Mouse (Mus musculus): ENCODE data around the gene Tcea2. TPM values are rescaled to one million over a fixed set of nuclear protein-coding genes. Genes with fewer than 3 reads are reported as not detected.

The Tcea2 gene
- total and polyA plus RNA-seq, 3 experiments, result 0.28 to 1.2 TPM; not detected in 1

DNA sequence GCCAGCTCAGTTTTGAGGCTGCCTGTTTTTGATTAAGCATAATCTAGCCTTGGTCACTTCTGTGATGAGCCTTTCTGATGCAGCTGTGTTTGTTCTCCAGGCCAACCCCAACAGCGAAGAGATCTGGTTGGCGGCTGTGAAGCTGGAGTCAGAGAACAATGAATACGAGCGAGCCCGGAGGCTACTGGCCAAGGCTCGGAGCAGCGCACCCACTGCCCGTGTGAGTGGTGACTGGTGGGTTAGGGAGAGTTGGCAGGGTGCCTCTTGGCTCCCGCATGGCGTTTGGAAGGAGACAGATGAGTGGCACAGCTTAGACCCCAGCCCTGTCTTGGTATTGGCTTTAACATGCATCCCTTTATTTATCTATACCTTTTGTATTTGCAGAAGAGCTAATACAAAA, 31.2 kb upstream of the Tcea2 start:
- Histone ChIP-seq H3K4me1 (ENCODE audit: insufficient read depth, low read depth, low read length) (no peaks in the 10 kb centered on the region), H3K27me3 (ENCODE audit: insufficient read depth, low read length) (no peaks in the 10 kb centered on the region), H3K9me3 (replicated peaks) (no peaks in the 10 kb centered on the region), H3K36me3 (replicated peaks) (peaks cover 97% of the 10 kb centered on the region), H3K4me3 (ENCODE audit: low read depth, low read length) (no peak overlapping the region)
- ATAC-seq (ENCODE audit: extremely low read depth, insufficient number of reproducible peaks, low FRiP score, poor library complexity, severe bottlenecking) (no peak), DNase-seq (ENCODE audit: low spot score) (no peak)
- TF ChIP-seq TAL1 (conservative IDR thresholded peaks at IDR 0.05; ENCODE audit: low read depth, low read length) (no peak), POLR2AphosphoS5 (IDR thresholded peaks at IDR 0.05; ENCODE audit: insufficient replicate concordance, low read depth, low read length) (no peak), CTCF (IDR thresholded peaks at IDR 0.05; ENCODE audit: low read depth, low read length) (no peak), GATA2 (IDR thresholded peaks at IDR 0.05; ENCODE audit: borderline replicate concordance, low read depth, low read length) (no peak), GATA1 (IDR thresholded peaks at IDR 0.05; ENCODE audit: borderline replicate concordance, low read length) (no peak)

DNA sequence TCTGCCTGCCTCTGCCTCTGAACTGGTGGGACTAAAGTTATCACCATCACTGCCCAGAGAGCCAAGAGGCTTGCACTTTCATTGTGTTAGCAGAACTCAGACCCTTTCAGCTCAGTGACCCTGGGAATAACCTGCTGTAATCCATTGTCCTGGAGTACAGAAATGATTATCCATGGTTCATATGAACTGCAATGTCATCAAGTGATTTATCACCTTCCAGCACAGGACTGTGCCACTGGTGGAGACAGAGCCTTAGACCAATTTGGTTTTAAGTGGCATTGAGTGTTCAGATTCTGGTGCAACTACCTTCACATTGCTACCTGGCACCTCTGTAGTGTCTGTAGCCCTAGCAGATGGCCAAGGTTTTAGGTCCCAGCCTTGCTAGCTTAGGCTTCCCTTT, 27.0 kb upstream of the Tcea2 start:
- peaks cover 97% of the 10 kb centered on the region for H3K36me3 ChIP-seq (replicated peaks)
- ATAC-seq (ENCODE audit: extremely low read depth, insufficient number of reproducible peaks, low FRiP score, poor library complexity, severe bottlenecking), result no peak
- DNase-seq (ENCODE audit: low spot score), result no peak

DNA sequence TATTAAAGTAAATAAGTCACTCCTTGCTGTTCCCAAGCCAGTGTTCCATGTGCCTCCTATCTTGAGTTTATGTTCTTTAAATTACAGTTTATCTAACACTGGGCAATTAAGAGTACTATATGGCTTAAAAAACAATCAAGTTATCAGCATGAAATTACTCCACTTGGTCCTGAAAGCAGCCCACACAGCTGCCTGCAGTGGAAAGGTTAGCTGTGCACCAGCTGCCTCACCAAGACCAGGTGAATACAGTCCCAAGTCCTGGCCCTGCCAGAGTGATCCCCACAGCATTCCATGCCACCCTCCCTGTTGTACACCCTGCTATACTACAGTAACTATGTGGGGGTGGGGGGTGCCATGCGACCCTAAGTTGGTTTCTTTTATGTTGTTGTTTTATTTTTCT, 26.6 kb upstream of the Tcea2 start:
- DNase-seq (ENCODE audit: low spot score) (no peak), ATAC-seq (ENCODE audit: extremely low read depth, insufficient number of reproducible peaks, low FRiP score, poor library complexity, severe bottlenecking) (no peak)
- peaks cover 96% of the 10 kb centered on the region for H3K36me3 ChIP-seq (replicated peaks)

More for the DNA sequence above, 27.0 kb upstream of the Tcea2 start:
- Histone ChIP-seq H3K9me3 (replicated peaks) (no peaks in the 10 kb centered on the region), H3K27me3 (ENCODE audit: insufficient read depth, low read length) (no peaks in the 10 kb centered on the region), H3K4me3 (ENCODE audit: low read depth, low read length) (no peak overlapping the region), H3K4me1 (ENCODE audit: insufficient read depth, low read depth, low read length) (no peaks in the 10 kb centered on the region)
- TF ChIP-seq TAL1 (conservative IDR thresholded peaks at IDR 0.05; ENCODE audit: low read depth, low read length) (no peak), GATA2 (IDR thresholded peaks at IDR 0.05; ENCODE audit: borderline replicate concordance, low read depth, low read length) (no peak), GATA1 (IDR thresholded peaks at IDR 0.05; ENCODE audit: borderline replicate concordance, low read length) (no peak), POLR2AphosphoS5 (IDR thresholded peaks at IDR 0.05; ENCODE audit: insufficient replicate concordance, low read depth, low read length) (no peak), CTCF (IDR thresholded peaks at IDR 0.05; ENCODE audit: low read depth, low read length) (no peak)

DNA sequence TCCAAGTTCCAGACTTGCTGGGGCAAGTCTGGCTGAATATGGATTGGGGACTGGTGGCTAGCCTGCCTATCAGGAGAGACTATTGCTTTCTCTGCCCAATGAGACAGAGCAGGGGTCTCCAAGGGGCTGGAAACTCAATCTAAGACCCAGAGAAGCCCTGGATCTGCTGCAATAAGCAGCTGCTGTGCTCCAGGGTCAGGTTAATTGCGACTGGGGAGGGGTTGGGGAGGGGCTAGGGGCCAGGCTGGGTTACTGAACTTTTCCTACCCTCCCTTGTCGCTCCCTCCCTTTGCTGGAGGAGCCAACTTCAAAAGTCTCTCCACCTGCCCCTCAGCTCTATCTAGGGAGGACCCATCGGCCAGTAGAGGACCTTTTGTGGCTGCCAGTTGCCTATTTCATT, 23.4 kb upstream of the Tcea2 start, which contains the start of gene Gm29797:
TSS of gene Gm29797 (plus strand) at position 301 of the 400 bp plus-strand sequence.
- DNase-seq (ENCODE audit: low spot score), result no peak
- Histone ChIP-seq H3K9me3 (replicated peaks) (no peaks in the 10 kb centered on the region), H3K27me3 (ENCODE audit: insufficient read depth, low read length) (no peaks in the 10 kb centered on the region), H3K4me1 (ENCODE audit: insufficient read depth, low read depth, low read length) (peaks cover 9% of the 10 kb centered on the region), H3K36me3 (replicated peaks) (peaks cover 75% of the 10 kb centered on the region), H3K4me3 (ENCODE audit: low read depth, low read length) (no peak within 1 kb of the TSS)
- no peak for ATAC-seq (ENCODE audit: extremely low read depth, insufficient number of reproducible peaks, low FRiP score, poor library complexity, severe bottlenecking)
- TF ChIP-seq GATA2 (IDR thresholded peaks at IDR 0.05; ENCODE audit: borderline replicate concordance, low read depth, low read length), result no peak
- no peak for TF ChIP-seq TAL1 (conservative IDR thresholded peaks at IDR 0.05; ENCODE audit: low read depth, low read length)
- no peak for TF ChIP-seq CTCF (IDR thresholded peaks at IDR 0.05; ENCODE audit: low read depth, low read length)
- TF ChIP-seq POLR2AphosphoS5 (IDR thresholded peaks at IDR 0.05; ENCODE audit: insufficient replicate concordance, low read depth, low read length), result no peak
- TF ChIP-seq GATA1 (IDR thresholded peaks at IDR 0.05; ENCODE audit: borderline replicate concordance, low read length), result no peak

More for the DNA sequence above, 26.6 kb upstream of the Tcea2 start:
- Histone ChIP-seq H3K4me3 (ENCODE audit: low read depth, low read length) (no peak overlapping the region), H3K4me1 (ENCODE audit: insufficient read depth, low read depth, low read length) (no peaks in the 10 kb centered on the region), H3K9me3 (replicated peaks) (no peaks in the 10 kb centered on the region), H3K27me3 (ENCODE audit: insufficient read depth, low read length) (no peaks in the 10 kb centered on the region)
- TF ChIP-seq GATA2 (IDR thresholded peaks at IDR 0.05; ENCODE audit: borderline replicate concordance, low read depth, low read length) (no peak), POLR2AphosphoS5 (IDR thresholded peaks at IDR 0.05; ENCODE audit: insufficient replicate concordance, low read depth, low read length) (no peak), CTCF (IDR thresholded peaks at IDR 0.05; ENCODE audit: low read depth, low read length) (no peak)

DNA sequence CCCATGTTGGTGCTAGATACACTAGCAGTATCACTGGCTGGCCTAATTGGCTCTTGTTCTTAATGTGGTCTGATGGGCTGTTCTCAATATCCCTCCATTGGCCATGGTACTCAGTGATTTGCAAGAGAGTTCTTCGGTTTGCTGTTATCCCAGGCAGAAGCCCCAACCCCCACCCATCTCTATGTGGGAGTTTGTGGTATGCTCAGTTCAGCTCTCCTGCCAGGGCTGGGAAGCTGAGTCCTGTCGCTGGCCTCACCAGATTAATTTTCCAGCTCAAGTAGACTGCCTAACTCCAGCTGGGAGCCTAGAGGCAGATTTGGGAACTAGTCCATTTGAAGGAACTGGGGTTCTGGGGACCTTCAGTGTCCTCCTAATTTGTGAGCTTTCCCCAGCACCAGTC, 22.7 kb upstream of the Tcea2 start:
- H3K4me1 ChIP-seq (ENCODE audit: insufficient read depth, low read depth, low read length), result peaks cover 9% of the 10 kb centered on the region
- no peaks in the 10 kb centered on the region for H3K9me3 ChIP-seq (replicated peaks)
- peaks cover 68% of the 10 kb centered on the region for H3K36me3 ChIP-seq (replicated peaks)
- H3K4me3 ChIP-seq (ENCODE audit: low read depth, low read length), result no peak overlapping the region
- TF ChIP-seq GATA2 (IDR thresholded peaks at IDR 0.05; ENCODE audit: borderline replicate concordance, low read depth, low read length), result no peak
- TF ChIP-seq CTCF (IDR thresholded peaks at IDR 0.05; ENCODE audit: low read depth, low read length), result no peak
- TF ChIP-seq TAL1 (conservative IDR thresholded peaks at IDR 0.05; ENCODE audit: low read depth, low read length), result no peak
- TF ChIP-seq POLR2AphosphoS5 (IDR thresholded peaks at IDR 0.05; ENCODE audit: insufficient replicate concordance, low read depth, low read length), result no peak
- no peak for TF ChIP-seq GATA1 (IDR thresholded peaks at IDR 0.05; ENCODE audit: borderline replicate concordance, low read length)
- H3K27me3 ChIP-seq (ENCODE audit: insufficient read depth, low read length), result no peaks in the 10 kb centered on the region; the same call in 1 of the 2 replicates
- ATAC-seq (ENCODE audit: extremely low read depth, insufficient number of reproducible peaks, low FRiP score, poor library complexity, severe bottlenecking) (no peak), DNase-seq (ENCODE audit: low spot score) (no peak)

DNA sequence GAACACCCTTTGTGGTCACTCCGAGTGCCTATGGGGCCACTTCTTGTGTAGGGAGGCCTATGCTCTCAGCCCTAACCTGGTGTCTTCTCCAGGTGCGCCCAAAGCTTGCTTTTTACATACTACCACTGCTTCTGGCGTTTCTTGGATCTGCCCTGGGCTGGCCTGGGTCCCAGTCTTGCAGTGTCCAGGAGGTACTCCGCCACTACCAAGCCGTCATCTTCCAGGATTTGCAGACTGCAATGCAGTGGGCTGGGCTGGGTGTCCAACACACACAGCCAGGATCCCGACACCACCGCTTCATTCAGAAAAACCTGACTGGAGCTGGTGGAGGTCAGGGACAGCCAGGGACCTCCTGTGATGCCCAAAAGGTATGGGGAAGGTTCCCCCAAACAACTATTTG, 21.6 kb upstream of the Tcea2 start:
- DNase-seq (ENCODE audit: low spot score) (no peak), ATAC-seq (ENCODE audit: extremely low read depth, insufficient number of reproducible peaks, low FRiP score, poor library complexity, severe bottlenecking) (no peak)
- Histone ChIP-seq H3K4me1 (ENCODE audit: insufficient read depth, low read depth, low read length) (peaks cover 15% of the 10 kb centered on the region), H3K4me3 (ENCODE audit: low read depth, low read length) (no peak overlapping the region), H3K27me3 (ENCODE audit: insufficient read depth, low read length) (peaks cover 7% of the 10 kb centered on the region), H3K36me3 (replicated peaks) (peaks cover 58% of the 10 kb centered on the region), H3K9me3 (replicated peaks) (no peaks in the 10 kb centered on the region)
- TF ChIP-seq POLR2AphosphoS5 (IDR thresholded peaks at IDR 0.05; ENCODE audit: insufficient replicate concordance, low read depth, low read length), result no peak
- TF ChIP-seq GATA1 (IDR thresholded peaks at IDR 0.05; ENCODE audit: borderline replicate concordance, low read length), result no peak
- no peak for TF ChIP-seq TAL1 (conservative IDR thresholded peaks at IDR 0.05; ENCODE audit: low read depth, low read length)
- no peak for TF ChIP-seq GATA2 (IDR thresholded peaks at IDR 0.05; ENCODE audit: borderline replicate concordance, low read depth, low read length)
- no peak for TF ChIP-seq CTCF (IDR thresholded peaks at IDR 0.05; ENCODE audit: low read depth, low read length)

Measured in G1E (cell line).